Mouse (Mus musculus): ENCODE measurements around the gene Creb5. TPM values are rescaled to one million over a fixed set of nuclear protein-coding genes. Genes with fewer than 3 reads are reported as not detected.

The Creb5 gene
- total and polyA plus RNA-seq, 2 experiments from 2014 or later, result 3.1 to 4.4 TPM

DNA sequence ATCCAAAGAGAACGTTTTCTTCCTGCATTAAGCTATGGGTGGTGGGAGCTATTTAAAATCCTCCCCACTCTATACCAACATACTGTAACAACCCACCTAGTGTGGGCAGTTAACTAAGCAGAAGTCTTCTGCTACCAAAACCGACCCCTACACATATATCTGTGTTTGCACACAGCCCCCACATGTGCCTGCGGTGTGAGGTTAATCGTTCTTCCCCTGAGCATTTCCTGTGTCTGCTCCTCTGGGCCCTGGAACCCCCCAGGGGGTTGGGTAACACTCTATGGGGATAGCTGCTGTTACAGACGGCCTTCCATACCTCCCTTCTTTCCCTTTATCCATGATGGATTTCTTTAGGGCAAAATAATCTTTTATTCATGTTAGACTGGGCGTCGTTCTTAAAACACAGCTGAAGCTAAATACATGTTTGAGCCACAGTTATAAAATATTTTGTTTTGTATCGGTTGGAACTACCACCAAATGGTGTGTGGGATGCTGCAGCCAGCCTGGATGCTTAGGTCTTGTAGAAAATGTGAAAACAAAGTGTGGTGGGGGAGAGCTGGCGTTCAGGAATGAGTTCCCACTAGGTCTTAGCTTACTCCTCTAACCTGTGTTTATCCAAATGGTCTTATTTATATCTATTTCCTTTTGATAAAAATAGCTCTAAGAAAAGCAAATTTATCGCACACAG, 297.8 kb downstream of the Creb5 start:
- ATAC-seq (no peak), DNase-seq (ENCODE audit: low spot score) (no peak)
- no peak overlapping the region for H3K4me2 ChIP-seq (ENCODE audit: low read depth, low read length)
- H3K27me3 ChIP-seq (ENCODE audit: insufficient read depth, low read length), result no peaks in the 10 kb centered on the region
- no peak for TF ChIP-seq CTCF (IDR thresholded peaks at IDR 0.05; ENCODE audit: low read depth)
- H3K27ac ChIP-seq, result no peak overlapping the region
- H3K4me3 ChIP-seq (ENCODE audit: low read length), result no peak overlapping the region
- H3K4me1 ChIP-seq (ENCODE audit: insufficient read depth, low read length), result 0 out of 2 replicates have a peak, but pooled peaks cover 3% of the 10 kb centered on the region
- WGBS, result 68% methylated on average over 10 of the region's 10 CpGs
- H3K9me3 ChIP-seq (ENCODE audit: low read length), result no peaks in the 10 kb centered on the region
- H3K9ac ChIP-seq (replicated peaks; ENCODE audit: low read length), result no peak overlapping the region
- H3K36me3 ChIP-seq (ENCODE audit: insufficient read depth, low read length), result no peaks in the 10 kb centered on the region

DNA sequence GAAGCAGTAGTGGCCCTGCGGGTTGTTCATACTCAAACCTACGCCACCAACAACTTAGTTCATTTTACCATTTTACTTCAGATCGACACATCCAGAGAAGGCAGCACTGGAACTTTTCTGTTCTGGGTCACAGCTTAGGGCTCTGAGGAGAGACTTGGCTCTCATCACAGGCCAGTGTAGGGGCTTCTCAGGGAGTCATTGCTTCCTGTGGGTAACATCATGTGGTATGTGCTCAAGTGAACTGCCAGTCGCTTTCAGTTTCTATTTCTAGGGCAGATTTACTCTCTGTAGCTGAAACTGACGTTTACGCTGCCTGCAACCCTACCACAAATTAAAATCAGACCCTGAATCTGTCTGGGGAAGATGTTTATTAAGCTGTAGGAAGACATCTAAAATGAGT, 302.7 kb downstream of the Creb5 start:
- Histone ChIP-seq H3K4me3 (ENCODE audit: low read length) (no peak overlapping the region), H3K4me2 (ENCODE audit: low read depth, low read length) (no peak overlapping the region), H3K27ac (no peak overlapping the region), H3K9me3 (ENCODE audit: low read length) (no peaks in the 10 kb centered on the region), H3K4me1 (ENCODE audit: insufficient read depth, low read length) (no peaks in the 10 kb centered on the region), H3K36me3 (ENCODE audit: insufficient read depth, low read length) (no peaks in the 10 kb centered on the region), H3K9ac (replicated peaks; ENCODE audit: low read length) (no peak overlapping the region), H3K27me3 (ENCODE audit: insufficient read depth, low read length) (no peaks in the 10 kb centered on the region)
- no peak for TF ChIP-seq CTCF (IDR thresholded peaks at IDR 0.05; ENCODE audit: low read depth)
- no peak for ATAC-seq
- WGBS, result 88% methylated on average over 6 of the region's 6 CpGs
- no peak for DNase-seq (ENCODE audit: low spot score)

DNA sequence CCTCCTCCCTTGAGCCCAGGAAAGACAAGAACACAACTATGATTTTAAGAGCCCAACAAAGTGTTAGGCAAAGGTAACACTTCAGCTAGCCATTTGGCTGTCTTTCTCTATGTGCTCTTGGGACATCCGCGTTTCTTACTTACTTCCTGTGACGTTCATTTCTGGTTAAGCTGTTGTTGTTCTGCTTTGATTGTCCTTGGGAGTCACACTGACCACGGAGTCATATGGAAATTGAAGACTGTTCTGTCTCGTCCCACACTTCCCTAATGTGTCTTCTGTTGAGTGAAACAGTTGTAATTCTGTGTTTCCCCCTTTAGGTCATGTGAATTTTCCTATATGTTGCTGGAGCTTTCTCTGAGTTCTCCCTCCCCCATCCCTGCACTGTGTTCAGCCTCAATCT, 305.2 kb downstream of the Creb5 start:
- Histone ChIP-seq H3K9me3 (ENCODE audit: low read length) (no peaks in the 10 kb centered on the region), H3K36me3 (ENCODE audit: insufficient read depth, low read length) (no peaks in the 10 kb centered on the region), H3K27me3 (ENCODE audit: insufficient read depth, low read length) (no peaks in the 10 kb centered on the region), H3K4me1 (ENCODE audit: insufficient read depth, low read length) (no peaks in the 10 kb centered on the region), H3K4me2 (ENCODE audit: low read depth, low read length) (no peak overlapping the region), H3K27ac (no peak overlapping the region), H3K4me3 (ENCODE audit: low read length) (no peak overlapping the region), H3K9ac (replicated peaks; ENCODE audit: low read length) (no peak overlapping the region)
- ATAC-seq, result no peak
- WGBS, result 90% methylated on average over 5 of the region's 5 CpGs
- DNase-seq (ENCODE audit: low spot score), result no peak
- no peak for TF ChIP-seq CTCF (IDR thresholded peaks at IDR 0.05; ENCODE audit: low read depth)

DNA sequence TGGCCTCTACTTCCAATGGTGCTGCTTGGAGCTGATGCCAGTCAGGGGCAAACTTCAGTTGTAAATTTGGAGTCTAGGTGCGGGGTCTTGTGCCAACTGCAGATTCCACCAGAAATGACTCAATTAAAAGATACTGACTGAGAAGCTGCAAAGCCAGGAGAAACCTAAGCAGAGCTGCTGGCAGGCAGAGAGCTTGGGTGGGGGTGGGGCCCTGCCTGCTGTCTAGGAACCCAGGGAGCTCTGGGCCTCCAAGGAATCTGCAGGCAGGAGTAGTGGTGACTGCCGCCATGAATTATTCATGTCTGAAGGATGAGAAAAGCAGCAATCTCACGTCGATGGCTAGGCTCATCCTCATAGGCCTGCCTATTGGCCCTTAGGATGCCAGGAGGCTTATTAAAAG, 306.5 kb downstream of the Creb5 start:
- 26% methylated on average over 4 of the region's 4 CpGs for WGBS
- no peak overlapping the region for H3K4me3 ChIP-seq (ENCODE audit: low read length)
- TF ChIP-seq CTCF (IDR thresholded peaks at IDR 0.05; ENCODE audit: low read depth), result no peak

DNA sequence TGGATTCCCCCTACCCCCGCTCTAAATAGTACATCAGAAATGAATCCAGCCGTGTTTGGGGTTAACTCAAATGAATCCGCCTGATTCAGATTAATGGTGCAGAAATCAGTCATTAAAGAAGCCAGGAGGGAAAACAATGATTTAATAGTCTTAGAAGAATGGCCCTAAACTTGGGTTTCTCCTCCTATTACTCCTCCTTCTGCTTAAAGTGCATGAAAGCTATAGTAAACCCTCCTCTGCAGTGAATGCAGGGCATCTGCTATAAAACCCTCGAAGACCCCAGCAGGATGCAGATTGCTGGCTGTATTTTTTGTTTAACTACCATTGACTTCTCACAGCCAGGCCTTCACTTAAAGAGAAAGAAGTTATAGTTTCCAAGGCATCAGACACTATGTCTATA, 307.2 kb downstream of the Creb5 start:
- Histone ChIP-seq H3K4me1 (ENCODE audit: insufficient read depth, low read length) (no peaks in the 10 kb centered on the region), H3K9ac (replicated peaks; ENCODE audit: low read length) (no peak overlapping the region), H3K36me3 (ENCODE audit: insufficient read depth, low read length) (no peaks in the 10 kb centered on the region), H3K27ac (no peak overlapping the region), H3K9me3 (ENCODE audit: low read length) (no peaks in the 10 kb centered on the region), H3K27me3 (ENCODE audit: insufficient read depth, low read length) (no peaks in the 10 kb centered on the region), H3K4me3 (ENCODE audit: low read length) (no peak overlapping the region), H3K4me2 (ENCODE audit: low read depth, low read length) (no peak overlapping the region)
- WGBS, result 41% methylated on average over 4 of the region's 4 CpGs
- no peak for TF ChIP-seq CTCF (IDR thresholded peaks at IDR 0.05; ENCODE audit: low read depth)
- DNase-seq (ENCODE audit: low spot score) (no peak), ATAC-seq (no peak)

More for the DNA sequence above, 306.5 kb downstream of the Creb5 start:
- Histone ChIP-seq H3K27ac (no peak overlapping the region), H3K27me3 (ENCODE audit: insufficient read depth, low read length) (no peaks in the 10 kb centered on the region), H3K4me2 (ENCODE audit: low read depth, low read length) (no peak overlapping the region), H3K4me1 (ENCODE audit: insufficient read depth, low read length) (no peaks in the 10 kb centered on the region), H3K9me3 (ENCODE audit: low read length) (no peaks in the 10 kb centered on the region), H3K9ac (replicated peaks; ENCODE audit: low read length) (no peak overlapping the region), H3K36me3 (ENCODE audit: insufficient read depth, low read length) (no peaks in the 10 kb centered on the region)
- ATAC-seq, result no peak
- peak; percentile 40 for DNase-seq (ENCODE audit: low spot score)

DNA sequence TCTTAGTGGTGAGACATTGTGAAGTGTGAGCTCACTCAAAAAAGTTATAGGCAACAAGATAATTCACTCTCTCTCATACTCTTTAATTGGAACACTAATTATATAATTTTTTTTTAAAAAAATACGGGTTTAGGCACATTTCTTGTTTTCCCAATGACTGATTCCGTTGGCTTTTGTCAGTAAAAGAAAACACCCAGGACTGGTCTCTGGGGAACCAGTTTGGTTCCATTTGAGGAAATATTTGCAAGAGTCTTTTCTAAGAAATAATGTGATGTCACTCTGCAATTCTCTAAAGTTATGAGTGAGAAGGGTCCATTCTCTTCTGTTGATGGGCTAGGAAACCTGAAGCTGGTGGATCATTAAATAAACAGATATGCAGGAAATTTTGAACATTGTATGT, 309.3 kb downstream of the Creb5 start:
- WGBS, result 84% methylated on average over 2 of the region's 2 CpGs
- H3K4me2 ChIP-seq (ENCODE audit: low read depth, low read length), result no peak overlapping the region
- no peaks in the 10 kb centered on the region for H3K9me3 ChIP-seq (ENCODE audit: low read length)
- H3K9ac ChIP-seq (replicated peaks; ENCODE audit: low read length), result no peak overlapping the region
- ATAC-seq, result no peak
- DNase-seq (ENCODE audit: low spot score), result no peak
- no peak for TF ChIP-seq CTCF (IDR thresholded peaks at IDR 0.05; ENCODE audit: low read depth)
- H3K4me3 ChIP-seq (ENCODE audit: low read length), result no peak overlapping the region
- H3K27me3 ChIP-seq (ENCODE audit: insufficient read depth, low read length), result no peaks in the 10 kb centered on the region
- no peaks in the 10 kb centered on the region for H3K36me3 ChIP-seq (ENCODE audit: insufficient read depth, low read length)
- H3K27ac ChIP-seq, result no peak overlapping the region
- H3K4me1 ChIP-seq (ENCODE audit: insufficient read depth, low read length), result no peaks in the 10 kb centered on the region

DNA sequence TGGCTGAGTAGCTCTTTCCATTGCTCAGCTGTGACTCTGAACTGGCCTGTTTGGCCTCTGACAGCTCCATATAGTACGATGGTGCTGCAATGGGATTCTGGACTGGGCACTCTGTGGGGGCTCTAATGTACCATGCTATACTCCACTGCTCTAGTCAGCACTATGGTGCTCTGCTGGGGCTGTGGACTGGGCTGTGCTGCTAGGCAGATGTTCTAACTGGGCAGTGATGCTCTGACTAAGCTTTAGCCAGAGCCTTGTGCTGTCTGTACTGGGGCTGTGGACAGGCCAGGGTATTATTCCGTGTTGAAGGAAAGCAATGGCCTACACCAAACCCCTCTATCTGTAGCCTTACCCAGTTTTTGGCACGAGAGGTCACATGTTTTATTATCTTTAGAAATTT, 316.0 kb downstream of the Creb5 start:
- Histone ChIP-seq H3K9ac (replicated peaks; ENCODE audit: low read length) (no peak overlapping the region), H3K27me3 (ENCODE audit: insufficient read depth, low read length) (no peaks in the 10 kb centered on the region), H3K4me2 (ENCODE audit: low read depth, low read length) (no peak overlapping the region), H3K4me3 (ENCODE audit: low read length) (no peak overlapping the region), H3K4me1 (ENCODE audit: insufficient read depth, low read length) (no peaks in the 10 kb centered on the region), H3K9me3 (ENCODE audit: low read length) (no peaks in the 10 kb centered on the region), H3K27ac (no peak overlapping the region), H3K36me3 (ENCODE audit: insufficient read depth, low read length) (no peaks in the 10 kb centered on the region)
- no peak for DNase-seq (ENCODE audit: low spot score)
- no peak for TF ChIP-seq CTCF (IDR thresholded peaks at IDR 0.05; ENCODE audit: low read depth)
- 83% methylated on average over 3 of the region's 3 CpGs for WGBS
- no peak for ATAC-seq

Measured in hindbrain, postnatal 0 days (tissue).